Mouse (Mus musculus) erythroblast, embryonic 14.5 days (primary cell): Measurements from ENCODE around the gene Pik3r5. TPM values are rescaled to one million over a fixed set of nuclear protein-coding genes. Genes with fewer than 3 reads are reported as not detected.

Source experiments
- H3K27me3 ChIP-seq: 2 replicates; pipeline ENCODE4 v1.6.1; 2012; ENCODE audit warnings: inconsistent platforms; ENCODE audit not compliant: control insufficient read depth
- H3K36me3 ChIP-seq: 2 replicates; pipeline ENCODE4 v1.6.1; 2012; ENCODE audit warnings: mild to moderate bottlenecking, inconsistent platforms; ENCODE audit not compliant: control insufficient read depth
- H3K4me1 ChIP-seq: 2 replicates; pipeline ENCODE4 v1.6.1; 2012; ENCODE audit warnings: inconsistent platforms; ENCODE audit not compliant: control insufficient read depth
- H3K4me3 ChIP-seq: replicated peaks from 2 replicates; pipeline ENCODE3; 2012; ENCODE audit warnings: moderate library complexity, mild to moderate bottlenecking, inconsistent platforms
- H3K9me3 ChIP-seq: 2 replicates; pipeline ENCODE4 v1.6.1; 2012; ENCODE audit warnings: low read length, inconsistent platforms, mixed read lengths; ENCODE audit not compliant: control insufficient read depth
- GATA1 ChIP-seq: IDR thresholded peaks from 2 replicates; pipeline ENCODE4 v1.6.1; 2012; ENCODE audit warnings: low read length, inconsistent platforms, mixed read lengths
- TAL1 ChIP-seq: IDR thresholded peaks from 3 replicates; pipeline ENCODE4 v1.6.1; 2012; ENCODE audit warnings: low read length, inconsistent platforms, mixed read lengths
- polyA plus RNA-seq: library from polyadenylated mRNA; stranded (reverse); fragments of >175 nt; gene quantifications from 2 replicates; pipeline ENCODE4 v1.2.3, GENCODE M21; 2012

The Pik3r5 gene
- polyA plus RNA-seq, 1 experiment: 0.04 TPM

- no peak for TF ChIP-seq TAL1
- H3K4me3 ChIP-seq: no peak overlapping the region
Measured at GRCm38 (mm10) chr11:68451747-68452405, 20.0 kb downstream of the Pik3r5 start.

GRCm38 (mm10) chr11:68452740-68453139 is 20.8 kb downstream of the Pik3r5 start:
- no peaks in the 10 kb centered on the region for H3K9me3 ChIP-seq
- no peak for TF ChIP-seq TAL1
- no peak for TF ChIP-seq GATA1
- H3K27me3 ChIP-seq: no peaks in the 10 kb centered on the region; the same call in 1 of the 2 replicates
- H3K36me3 ChIP-seq: no peaks in the 10 kb centered on the region
- no peak overlapping the region for H3K4me3 ChIP-seq
- no peaks in the 10 kb centered on the region for H3K4me1 ChIP-seq

More at GRCm38 (mm10) chr11:68451747-68452405, 20.0 kb downstream of the Pik3r5 start:
- Histone ChIP-seq H3K9me3 (no peaks in the 10 kb centered on the region), H3K36me3 (no peaks in the 10 kb centered on the region), H3K27me3 (no peaks in the 10 kb centered on the region; the same call in 1 of the 2 replicates), H3K4me1 (no peaks in the 10 kb centered on the region)

GRCm38 (mm10) chr11:68453301-68453700 is 21.4 kb downstream of the Pik3r5 start:
- Histone ChIP-seq H3K27me3 (no peaks in the 10 kb centered on the region; the same call in 1 of the 2 replicates), H3K4me1 (no peaks in the 10 kb centered on the region), H3K4me3 (no peak overlapping the region), H3K36me3 (no peaks in the 10 kb centered on the region), H3K9me3 (no peaks in the 10 kb centered on the region)
- no peak for TF ChIP-seq GATA1
- no peak for TF ChIP-seq TAL1

GRCm38 (mm10) chr11:68458086-68458485 is 26.2 kb downstream of the Pik3r5 start:
- Histone ChIP-seq H3K9me3 (no peaks in the 10 kb centered on the region), H3K27me3 (no peaks in the 10 kb centered on the region), H3K4me3 (no peak overlapping the region), H3K36me3 (no peaks in the 10 kb centered on the region), H3K4me1 (no peaks in the 10 kb centered on the region)
- TF ChIP-seq TAL1 (no peak), GATA1 (no peak)

- H3K9me3 ChIP-seq: no peaks in the 10 kb centered on the region
- TF ChIP-seq TAL1 (no peak), GATA1 (no peak)
- H3K4me3 ChIP-seq: no peak overlapping the region
- no peaks in the 10 kb centered on the region for H3K4me1 ChIP-seq
- no peaks in the 10 kb centered on the region for H3K27me3 ChIP-seq
- no peaks in the 10 kb centered on the region for H3K36me3 ChIP-seq
Measured at GRCm38 (mm10) chr11:68459021-68459420, 27.1 kb downstream of the Pik3r5 start.

GRCm38 (mm10) chr11:68459486-68459885 is 27.6 kb downstream of the Pik3r5 start:
- no peak for TF ChIP-seq TAL1
- no peak for TF ChIP-seq GATA1
- Histone ChIP-seq H3K9me3 (no peaks in the 10 kb centered on the region), H3K4me1 (no peaks in the 10 kb centered on the region), H3K36me3 (no peaks in the 10 kb centered on the region), H3K4me3 (no peak overlapping the region), H3K27me3 (no peaks in the 10 kb centered on the region)

GRCm38 (mm10) chr11:68462716-68463115 is 30.8 kb downstream of the Pik3r5 start:
- no peaks in the 10 kb centered on the region for H3K9me3 ChIP-seq
- TF ChIP-seq GATA1 (no peak), TAL1 (no peak)
- no peaks in the 10 kb centered on the region for H3K36me3 ChIP-seq
- no peak overlapping the region for H3K4me3 ChIP-seq
- H3K27me3 ChIP-seq: no peaks in the 10 kb centered on the region
- H3K4me1 ChIP-seq: no peaks in the 10 kb centered on the region

- no peak overlapping the region for H3K4me3 ChIP-seq
- TF ChIP-seq GATA1 (no peak), TAL1 (no peak)
- no peaks in the 10 kb centered on the region for H3K36me3 ChIP-seq
- no peaks in the 10 kb centered on the region for H3K4me1 ChIP-seq
- H3K9me3 ChIP-seq: no peaks in the 10 kb centered on the region
- no peaks in the 10 kb centered on the region for H3K27me3 ChIP-seq
Measured at GRCm38 (mm10) chr11:68464260-68464659, 32.3 kb downstream of the Pik3r5 start.

GRCm38 (mm10) chr11:68465090-68465489 is 33.2 kb downstream of the Pik3r5 start:
- Histone ChIP-seq H3K9me3 (no peaks in the 10 kb centered on the region), H3K4me1 (peaks cover 6% of the 10 kb centered on the region), H3K36me3 (no peaks in the 10 kb centered on the region), H3K4me3 (no peak overlapping the region), H3K27me3 (no peaks in the 10 kb centered on the region)
- TF ChIP-seq TAL1 (no peak), GATA1 (no peak)

- no peak for TF ChIP-seq TAL1
- no peak for TF ChIP-seq GATA1
- H3K4me1 ChIP-seq: peaks cover 6% of the 10 kb centered on the region
- H3K36me3 ChIP-seq: no peaks in the 10 kb centered on the region
- no peak overlapping the region for H3K4me3 ChIP-seq
- no peaks in the 10 kb centered on the region for H3K9me3 ChIP-seq
- H3K27me3 ChIP-seq: no peaks in the 10 kb centered on the region
Measured at GRCm38 (mm10) chr11:68467441-68467840, 35.5 kb downstream of the Pik3r5 start.
